ENCODE assay signal across 8 mouse cellular contexts in genomic region chr2:79498990-79499755, GRCm38 (mm10). TPM values are rescaled to one million over a fixed set of nuclear protein-coding genes. Genes with fewer than 3 reads are reported as not detected.
DNase-seq lines count a peak whose midpoint lies in the region; ATAC-seq and TF ChIP-seq lines count a peak whose summit lies in the region.

No protein-coding gene starts in this region.

- no peak overlapping the region for H3K4me3 ChIP-seq in thymus, adult 2 months (ENCODE audit: control insufficient read depth, insufficient read depth, low read length)
- H3K4me3 ChIP-seq in midbrain, embryonic 15.5 days: no peak overlapping the region

- DNase-seq in thymus, adult 2 months: peak; percentile 31
- no peak for DNase-seq in thymus, adult 18-20 months
- DNase-seq in cerebellum, postnatal 36 days: peak; percentile 87 to 88
- DNase-seq in gastrocnemius, postnatal 10 days: peak; percentile 57
- DNase-seq in kidney, adult 18-20 months: peak; percentile 69
- peak; percentile 57 to 64 for DNase-seq in left cerebral cortex, postnatal 36 days (ENCODE audit: low spot score in 2 of 2)
- DNase-seq in spleen, postnatal 4 days (ENCODE audit: low spot score in 2 of 2): peak; percentile 20 to 65

- no peaks in the 10 kb centered on the region for H3K36me3 ChIP-seq in thymus, adult 2 months (ENCODE audit: control insufficient read depth, insufficient read depth, low read length)
- H3K36me3 ChIP-seq in midbrain, embryonic 15.5 days (replicated peaks): no peaks in the 10 kb centered on the region

- TF ChIP-seq POLR2A in thymus, adult 2 months (IDR thresholded peaks at IDR 0.05; ENCODE audit: control insufficient read depth, extremely low read depth, insufficient read depth, low read length, poor library complexity): no peak

- no peak overlapping the region for H3K9ac ChIP-seq in midbrain, embryonic 15.5 days

- H3K4me1 ChIP-seq in thymus, adult 2 months (replicated peaks; ENCODE audit: control insufficient read depth, insufficient read depth, low read length): no peaks in the 10 kb centered on the region
- no peaks in the 10 kb centered on the region for H3K4me1 ChIP-seq in midbrain, embryonic 15.5 days

- intact Hi-C loops in left cerebral cortex, postnatal 36 days (cut with DNase I): loop anchor here (1.0 to 10.0 kb wide), 3 partner anchors 124 to 540 kb away; partner anchors contain the start of gene Itga4

- no peak for TF ChIP-seq CTCF in thymus, adult 2 months (IDR thresholded peaks at IDR 0.05; ENCODE audit: borderline replicate concordance, control insufficient read depth, extremely low read depth, insufficient read depth, low read length, poor library complexity)

- no peak overlapping the region for H3K4me2 ChIP-seq in midbrain, embryonic 15.5 days

- ATAC-seq in midbrain, embryonic 15.5 days (replicated peaks): peak; percentile 88

- 20% methylated on average over 10 of the region's 10 CpGs for WGBS in thymus, adult 2 months
- WGBS in midbrain, embryonic 15.5 days: 22% methylated on average over 10 of the region's 10 CpGs

- H3K27ac ChIP-seq in thymus, adult 2 months (ENCODE audit: control insufficient read depth, insufficient read depth, low read length): no peak overlapping the region
- no peak overlapping the region for H3K27ac ChIP-seq in midbrain, embryonic 15.5 days

- H3K27me3 ChIP-seq in thymus, adult 2 months (ENCODE audit: control insufficient read depth, insufficient read depth, low read length): no peaks in the 10 kb centered on the region
- peaks cover 5% of the 10 kb centered on the region; the same call in 1 of the 2 replicates for H3K27me3 ChIP-seq in midbrain, embryonic 15.5 days (replicated peaks)

- no peaks in the 10 kb centered on the region for H3K9me3 ChIP-seq in midbrain, embryonic 15.5 days

RNA-seq across cellular contexts. Expression of gene Cerkl, which starts 42.6 kb away (rescaled TPM):
- 1.3 and 1.6 TPM in 2 replicates for polyA plus RNA-seq in thymus, adult 2 months (2012; rRNA removed)
- under 1 TPM; 0.33 to 0.77 TPM for total RNA-seq in gastrocnemius, postnatal 10 days (2021)
- 1 to 10 TPM; 3.0 to 6.7 TPM for total RNA-seq in left cerebral cortex, postnatal 36 days (2021)
- 0.80 and 1.1 TPM in 2 replicates for polyA plus RNA-seq in midbrain, embryonic 15.5 days (2015; fragmentation: Nextera tagmentation; extraction: Ambion mirVana)

RNA-seq across cellular contexts. Expression of gene Neurod1, which starts 42.6 kb away (rescaled TPM):
- polyA plus RNA-seq in thymus, adult 2 months (2012; rRNA removed): not detected in 2 replicates
- not detected for total RNA-seq in gastrocnemius, postnatal 10 days (2021)
- total RNA-seq in left cerebral cortex, postnatal 36 days (2021): 10 to 100 TPM; 14.6 to 18.9 TPM
- polyA plus RNA-seq in midbrain, embryonic 15.5 days (2015; fragmentation: Nextera tagmentation; extraction: Ambion mirVana): 21.0 and 21.4 TPM in 2 replicates

Comparison
In these comparisons a context has a peak if more than half of its experiments do, and no peak if none do; other contexts are left out.
1. DNase-seq: peak in thymus, adult 2 months (single experiment), cerebellum, postnatal 36 days (2 of 2), gastrocnemius, postnatal 10 days (single experiment), kidney, adult 18-20 months (single experiment), left cerebral cortex, postnatal 36 days (2 of 2) and spleen, postnatal 4 days (2 of 2); none in thymus, adult 18-20 months (0 of 2).
2. RNA of gene Neurod1, which starts 42.6 kb away (total RNA-seq): 14.6 to 18.9 TPM in left cerebral cortex, postnatal 36 days; not detected in gastrocnemius, postnatal 10 days; every median in the first group is over 10 times any median in the second.